Mouse (Mus musculus): ENCODE data around the gene Sucla2.

Sucla2 gene

DNA sequence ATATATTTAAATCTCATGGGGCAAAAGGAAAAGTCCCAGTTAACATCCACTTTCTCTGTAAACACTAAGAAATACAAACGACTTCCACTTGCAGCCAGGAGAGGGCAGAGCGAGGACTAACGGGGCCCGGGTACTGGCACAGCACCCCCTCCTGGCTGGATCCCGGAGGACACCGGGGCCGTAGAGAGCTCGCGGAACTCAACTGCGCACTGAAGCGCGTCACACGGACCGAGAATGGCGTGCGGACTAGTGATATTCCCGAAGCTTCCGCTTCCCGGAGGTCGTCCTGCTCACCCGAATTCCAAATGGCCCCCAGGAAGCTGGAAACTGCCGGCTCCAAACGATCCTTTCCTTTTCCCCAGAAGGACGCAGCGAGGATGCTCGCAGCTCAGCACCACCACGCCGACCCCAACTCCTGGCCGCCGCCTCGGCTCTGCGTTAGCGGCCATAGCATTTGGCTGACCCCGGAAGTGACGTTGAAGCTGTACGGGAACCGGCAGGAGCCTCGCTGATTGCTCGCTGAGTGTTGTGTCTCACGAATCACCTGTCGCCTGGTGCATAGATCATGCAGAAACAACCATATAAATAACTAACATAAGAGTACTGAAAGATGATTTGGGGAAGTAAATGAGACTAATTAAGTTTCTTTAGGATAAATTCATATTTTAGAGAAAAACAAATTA lies at the start of gene Sucla2:
Gene Sucla2 (plus strand): TSS at position 554 of the 683 bp plus-strand sequence.
- peak; percentile 98 for DNase-seq (ENCODE audit: low read depth)

DNA sequence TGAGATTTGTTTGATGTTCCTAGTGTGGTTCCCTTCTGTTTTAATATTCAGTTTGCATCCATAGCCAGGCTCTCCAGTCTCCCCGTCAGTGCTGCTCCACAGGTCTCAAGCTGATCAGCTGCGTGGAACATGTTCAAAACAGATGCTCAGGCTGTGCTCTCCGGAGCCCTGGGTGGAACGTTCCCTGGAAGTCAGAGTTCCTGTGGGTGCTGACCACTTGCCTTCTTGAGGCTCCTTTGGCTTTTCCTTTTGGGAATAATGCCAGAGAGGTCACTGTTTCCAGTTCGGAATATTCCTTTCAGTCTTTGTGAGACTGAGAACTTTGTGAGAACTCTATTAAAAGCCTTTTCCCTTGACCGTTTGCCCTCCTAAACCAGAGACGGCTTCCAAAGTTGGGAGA lies 49.6 kb upstream of the Sucla2 start:
- no peak for DNase-seq (ENCODE audit: low read depth)

DNA sequence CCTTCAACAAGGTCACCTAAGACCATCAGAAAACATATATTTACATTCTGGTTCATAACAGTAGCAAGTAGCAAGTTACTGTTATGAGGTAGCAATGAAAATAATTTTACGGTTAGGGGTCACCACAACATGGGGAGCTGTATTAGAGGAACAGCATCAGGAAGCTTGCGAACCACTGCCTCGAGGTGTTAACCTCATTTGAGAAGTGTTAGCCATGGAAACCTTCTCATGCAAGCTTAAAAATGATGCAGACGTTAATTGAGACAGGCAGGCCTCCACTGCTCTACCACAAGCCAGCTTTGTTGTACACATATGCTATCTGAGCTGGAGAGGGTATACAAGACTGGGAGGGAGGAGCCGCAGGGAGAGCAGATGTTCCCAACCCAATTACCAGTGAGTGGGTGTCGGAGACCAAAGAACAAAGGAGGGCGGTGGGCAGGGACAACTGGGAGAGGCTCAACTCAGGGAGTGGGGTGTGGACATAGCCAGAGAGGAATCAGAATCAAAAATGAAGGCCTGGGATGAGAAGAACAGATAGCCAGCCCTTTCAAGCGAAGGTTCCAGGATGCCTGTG lies 48.7 kb upstream of the Sucla2 start:
- no peak for DNase-seq (ENCODE audit: low read depth)

DNA sequence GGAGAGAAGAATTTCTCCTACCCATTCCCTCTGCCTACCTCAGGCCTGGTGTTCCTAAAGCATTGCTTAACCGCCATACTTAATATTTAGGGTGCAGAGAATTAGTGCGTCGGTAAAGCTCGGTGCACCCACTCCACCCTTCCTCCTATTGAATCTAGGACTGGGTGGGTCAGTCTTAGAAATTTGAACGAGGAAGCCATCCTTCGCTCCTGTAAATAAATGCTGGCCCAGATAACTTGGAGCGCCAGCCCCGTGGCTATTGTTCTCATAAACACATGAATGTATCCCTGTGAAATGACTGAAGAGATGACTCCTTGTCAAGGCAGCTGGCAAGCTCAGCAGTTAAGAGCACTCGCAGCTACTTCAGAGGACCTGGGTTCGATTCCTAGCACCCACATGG lies 48.0 kb upstream of the Sucla2 start:
- DNase-seq (ENCODE audit: low read depth), result no peak

DNA sequence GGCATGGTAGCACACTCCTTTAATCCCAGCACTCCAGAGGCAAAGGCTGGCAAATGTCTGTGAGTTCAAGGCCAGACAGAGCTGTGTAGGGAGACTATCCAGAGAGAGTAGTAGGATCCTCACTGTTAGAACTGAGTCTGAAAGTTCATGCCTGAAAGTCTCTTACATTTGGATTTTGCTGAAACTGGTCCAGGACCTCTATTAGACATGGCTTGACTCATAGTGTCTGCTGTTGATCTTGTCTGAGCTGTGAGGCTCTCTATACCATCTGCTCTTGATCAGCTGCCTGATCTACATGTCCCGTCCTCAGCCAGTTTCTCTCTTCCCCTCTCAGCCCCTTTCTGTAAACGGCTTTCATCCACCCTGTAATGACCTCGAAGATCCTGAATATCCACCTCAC lies 46.8 kb upstream of the Sucla2 start:
- no peak for DNase-seq (ENCODE audit: low read depth)

DNA sequence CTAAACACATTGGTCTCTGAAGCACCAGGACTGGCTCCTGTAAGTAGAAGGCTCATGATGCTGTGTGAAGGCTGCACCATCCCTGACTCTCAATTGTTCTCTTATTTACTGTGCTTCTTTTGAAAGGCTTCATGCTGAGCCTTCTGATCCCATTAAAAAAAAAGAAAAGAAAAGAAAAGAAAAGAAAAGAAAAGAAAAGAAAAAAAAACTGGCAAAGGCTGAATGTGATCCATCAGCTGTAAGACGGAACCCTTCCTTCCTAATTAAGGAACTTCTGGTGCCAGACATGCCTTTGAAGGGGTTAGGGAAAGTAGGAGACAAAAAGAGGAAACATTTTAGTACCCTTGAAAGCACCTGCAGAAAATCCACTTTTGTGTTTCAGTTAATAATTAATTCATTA lies 45.3 kb upstream of the Sucla2 start:
- no peak for DNase-seq (ENCODE audit: low read depth)

DNA sequence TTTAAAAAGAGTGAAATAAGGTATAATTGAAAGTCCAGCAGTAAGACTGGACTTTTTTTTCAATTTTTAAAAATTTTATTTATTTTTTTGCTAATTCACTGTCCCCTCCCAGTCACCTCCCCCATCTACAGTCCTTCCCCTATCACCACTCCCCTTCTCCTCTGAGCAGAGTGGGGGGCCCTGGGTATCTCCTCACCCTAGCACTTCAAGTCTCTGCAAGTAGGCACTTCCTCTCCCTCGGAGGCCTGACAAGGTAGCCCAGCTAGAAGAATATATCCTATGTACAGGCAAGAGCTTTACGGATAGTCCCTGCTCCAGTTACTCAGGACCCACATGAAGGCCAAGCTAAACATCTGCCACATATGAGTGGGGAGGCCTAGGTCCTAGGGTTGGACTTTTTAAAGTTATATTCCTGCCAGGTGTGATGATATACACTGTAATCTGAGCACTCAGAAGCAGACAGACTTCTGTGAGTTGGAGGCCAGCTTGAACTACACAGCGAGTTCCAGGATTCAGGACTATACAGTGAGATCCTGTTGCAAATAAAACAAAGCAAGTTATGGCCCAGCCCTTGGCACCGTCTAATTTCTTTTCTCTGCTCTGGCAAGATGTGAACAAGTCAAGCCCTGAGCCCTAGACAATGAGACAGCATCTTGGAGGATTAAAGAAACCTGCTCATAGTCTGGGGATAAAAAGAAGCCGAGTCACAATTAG lies 41.4 kb upstream of the Sucla2 start:
- no peak for DNase-seq (ENCODE audit: low read depth)

DNA sequence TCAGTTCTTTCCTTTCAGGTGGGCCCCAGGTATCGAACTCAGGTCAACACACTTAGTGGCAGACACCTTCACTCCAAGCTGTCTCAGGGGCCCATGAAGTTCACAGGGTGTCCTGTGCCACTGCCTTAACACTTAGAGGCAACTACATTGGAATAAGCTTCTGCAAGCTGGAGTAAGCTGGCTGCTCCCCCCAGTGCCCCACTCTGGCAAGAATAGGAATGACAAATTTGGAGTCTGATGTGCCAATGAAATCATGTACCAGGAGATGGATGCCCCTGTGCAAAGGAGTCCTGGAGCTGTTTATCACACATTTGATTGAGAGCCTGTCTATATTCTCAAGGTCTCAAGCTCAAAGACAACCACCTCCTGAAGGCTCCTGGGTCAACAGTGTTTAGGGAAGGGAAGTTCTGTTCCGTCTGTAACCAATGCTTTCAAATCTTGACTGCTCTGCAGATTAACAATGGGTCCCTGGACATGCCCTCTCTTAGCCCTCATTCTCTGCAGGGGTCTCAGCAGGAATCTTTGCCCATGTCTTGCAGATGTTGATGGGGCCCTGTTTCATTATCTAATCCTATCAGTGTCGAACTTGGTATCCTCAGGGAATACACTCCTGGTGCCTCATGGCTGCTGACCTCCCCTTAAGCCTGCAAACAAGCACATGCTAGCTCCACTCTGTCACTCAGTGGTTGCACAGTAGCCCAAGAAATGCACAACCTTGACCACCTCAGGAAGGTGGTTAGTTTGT lies 40.6 kb upstream of the Sucla2 start:
- DNase-seq (ENCODE audit: low read depth), result no peak

DNA sequence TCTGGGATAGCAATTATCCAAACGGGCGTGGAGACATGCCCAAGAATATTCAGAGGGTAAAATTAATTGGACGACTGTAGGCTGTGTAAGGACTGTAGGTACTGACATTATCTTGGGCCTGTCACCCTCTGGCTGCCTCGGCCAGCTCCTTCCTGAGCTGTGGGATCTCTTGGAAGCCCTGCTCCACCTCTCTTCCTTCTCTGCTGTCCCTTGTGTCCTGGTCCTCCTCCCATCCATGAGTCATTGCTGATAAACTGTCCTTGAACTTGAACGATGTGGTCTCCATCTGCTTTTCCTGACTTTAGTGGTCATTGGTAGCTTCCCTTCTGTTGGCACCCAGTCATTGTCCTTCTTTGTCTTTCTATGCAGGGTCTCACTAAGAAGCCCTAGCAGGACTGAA lies 38.5 kb upstream of the Sucla2 start:
- DNase-seq (ENCODE audit: low read depth), result no peak

DNA sequence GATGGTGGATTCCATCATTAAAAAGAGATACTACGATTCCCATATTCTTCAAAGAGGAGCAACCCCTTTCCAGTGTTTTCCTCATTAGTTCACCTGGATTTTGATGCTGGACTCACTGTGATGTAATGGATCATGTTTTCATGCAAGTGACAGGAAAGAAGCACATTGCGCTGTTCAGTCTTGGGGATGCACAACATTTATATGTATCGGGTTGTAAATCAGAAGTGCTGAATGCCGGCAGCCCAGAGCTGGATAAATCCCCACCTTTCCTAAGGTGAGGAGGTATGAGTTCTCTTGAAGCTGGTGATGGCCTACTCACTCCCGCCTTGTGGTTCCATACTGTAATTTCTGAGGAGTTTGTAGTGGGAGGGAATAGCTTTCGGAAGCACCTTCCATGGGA lies 31.8 kb upstream of the Sucla2 start:
- DNase-seq (ENCODE audit: low read depth), result no peak

DNA sequence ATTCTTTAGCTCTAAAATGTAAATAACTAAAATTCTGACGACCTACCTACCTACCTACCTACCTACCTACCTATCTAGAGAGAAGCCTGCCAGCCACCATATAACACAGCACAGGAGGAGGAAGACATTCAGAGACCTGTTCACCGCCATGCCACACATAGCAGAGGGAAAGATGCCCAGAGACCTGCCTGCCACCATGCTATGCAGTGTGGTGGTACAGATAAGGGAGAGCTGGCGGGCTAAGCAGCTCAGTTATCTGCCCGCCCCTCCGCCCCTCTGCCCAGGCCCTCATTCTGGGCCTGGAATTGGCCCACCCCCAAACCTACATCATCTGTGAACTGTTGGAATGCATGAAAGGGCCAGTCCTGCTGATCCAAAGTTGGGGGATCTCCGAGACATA lies 31.0 kb upstream of the Sucla2 start:
- no peak for DNase-seq (ENCODE audit: low read depth)

DNA sequence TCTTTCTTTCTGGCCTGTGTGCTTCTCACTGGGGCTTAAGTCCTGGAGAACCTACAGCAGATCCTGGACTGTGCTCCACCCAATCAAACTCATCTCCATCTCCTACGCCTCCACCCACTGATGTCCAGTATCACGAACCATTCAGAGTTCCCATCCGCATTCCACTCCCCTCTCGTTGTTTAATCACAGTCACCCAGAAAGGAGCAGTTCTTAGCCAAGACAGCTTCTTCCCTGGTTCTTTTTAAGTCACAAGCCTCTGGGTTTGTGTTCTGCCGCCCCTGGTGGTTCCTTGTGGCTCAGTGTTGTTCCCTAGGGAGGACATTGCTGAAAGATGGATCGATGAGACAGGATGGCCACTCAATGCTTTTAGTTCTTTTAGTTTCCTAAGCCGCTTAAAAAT lies 29.4 kb upstream of the Sucla2 start:
- DNase-seq (ENCODE audit: low read depth), result no peak

DNA sequence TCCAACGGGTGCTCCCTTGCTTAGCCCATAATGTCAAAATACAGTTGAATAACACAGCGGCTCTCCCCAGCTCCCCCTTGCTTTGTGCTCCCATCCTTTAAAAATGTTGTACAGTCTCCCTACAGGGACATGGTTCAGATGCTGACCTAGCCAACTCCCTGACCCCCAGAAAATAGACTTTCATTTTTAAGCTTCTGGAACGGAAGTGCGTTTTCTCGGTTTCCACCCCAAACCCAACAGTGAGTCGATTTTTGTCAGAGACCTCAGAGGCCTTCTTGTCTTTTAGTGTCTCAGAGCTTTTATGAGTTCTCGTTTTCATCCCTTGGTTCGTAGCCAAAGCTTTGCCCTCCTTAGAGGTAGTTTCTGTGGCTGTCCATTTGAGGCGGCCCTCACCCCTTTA lies 23.8 kb upstream of the Sucla2 start:
- DNase-seq (ENCODE audit: low read depth), result no peak

DNA sequence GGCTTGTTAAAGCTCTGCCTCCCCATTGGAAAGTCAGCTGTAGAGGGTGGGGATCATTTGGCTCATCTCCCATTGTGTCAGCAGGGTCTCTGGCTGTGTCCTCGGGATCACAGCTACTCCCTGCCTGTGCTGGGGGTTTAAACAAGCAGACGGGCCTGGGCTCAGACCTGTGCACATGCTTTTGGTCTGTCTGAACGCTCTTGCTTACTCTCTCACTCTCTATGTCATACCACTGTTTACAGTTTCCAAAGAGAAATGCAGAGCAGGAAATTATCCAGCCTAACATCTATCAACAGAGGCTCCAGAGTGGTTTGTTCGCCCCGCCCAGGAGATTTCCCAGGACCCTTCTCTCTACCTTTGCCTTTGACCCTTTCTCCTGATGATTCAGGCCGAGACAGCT lies 23.4 kb upstream of the Sucla2 start:
- DNase-seq (ENCODE audit: low read depth), result no peak

DNA sequence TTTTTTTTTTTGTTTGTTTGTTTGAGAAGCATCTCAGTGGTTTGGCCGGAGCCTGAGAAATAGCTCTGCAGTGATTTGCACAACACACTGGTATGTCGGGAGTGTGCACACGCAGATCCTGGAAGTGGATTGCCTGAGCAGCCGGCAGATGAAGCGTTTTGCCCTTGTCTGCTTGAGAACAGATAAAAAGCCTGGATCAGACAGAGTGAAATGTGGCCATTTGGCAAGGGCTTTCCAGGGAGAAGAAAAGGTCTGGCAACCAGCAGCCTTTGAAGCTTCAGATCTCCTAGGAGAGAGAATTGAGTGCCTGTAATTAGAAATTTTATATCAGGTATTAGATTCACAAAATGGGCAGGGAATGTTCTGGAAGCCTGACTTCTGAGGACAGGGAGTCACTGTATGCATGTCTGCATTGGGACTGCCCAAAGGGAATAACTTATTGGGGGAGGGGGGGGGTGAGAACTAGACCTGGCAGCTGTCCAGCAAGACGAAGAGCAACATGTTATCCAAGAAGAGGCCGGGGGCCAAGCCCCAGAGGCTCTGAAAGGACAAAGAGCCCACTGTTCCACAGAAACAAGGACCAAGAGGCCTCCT lies 22.4 kb upstream of the Sucla2 start:
- DNase-seq (ENCODE audit: low read depth), result no peak

DNA sequence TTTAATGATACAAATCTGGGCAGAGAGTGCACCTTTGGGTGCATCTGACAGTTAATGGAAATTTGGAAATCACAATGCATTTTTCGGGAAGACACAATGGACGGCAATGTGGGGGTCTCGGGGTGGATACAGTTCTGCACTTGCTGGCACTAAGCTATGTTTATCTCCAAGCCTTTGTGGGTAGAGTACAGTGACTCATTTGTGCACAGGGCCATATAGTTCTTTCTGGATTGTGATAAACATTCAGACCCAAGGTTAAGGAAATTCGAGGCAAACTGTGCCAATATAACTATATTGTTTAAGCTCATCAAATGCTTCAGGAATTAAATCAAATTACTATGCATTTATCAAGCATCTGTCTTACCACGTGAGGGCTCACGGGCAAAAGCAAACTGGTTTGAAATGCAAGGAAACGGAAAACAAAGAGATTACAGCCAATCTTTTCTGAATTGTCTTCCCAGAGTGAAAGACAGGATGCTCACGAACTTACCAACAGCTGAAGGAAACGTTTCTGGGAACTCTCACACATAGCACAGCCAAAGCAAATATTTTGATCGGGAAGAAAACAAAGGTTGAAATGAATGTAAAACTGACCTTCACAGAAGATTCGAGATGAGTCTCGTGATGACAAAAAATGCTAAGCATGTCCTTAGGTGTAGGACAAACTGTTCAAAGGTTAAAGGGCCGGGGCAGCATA lies 21.7 kb upstream of the Sucla2 start:
- DNase-seq (ENCODE audit: low read depth), result no peak

DNA sequence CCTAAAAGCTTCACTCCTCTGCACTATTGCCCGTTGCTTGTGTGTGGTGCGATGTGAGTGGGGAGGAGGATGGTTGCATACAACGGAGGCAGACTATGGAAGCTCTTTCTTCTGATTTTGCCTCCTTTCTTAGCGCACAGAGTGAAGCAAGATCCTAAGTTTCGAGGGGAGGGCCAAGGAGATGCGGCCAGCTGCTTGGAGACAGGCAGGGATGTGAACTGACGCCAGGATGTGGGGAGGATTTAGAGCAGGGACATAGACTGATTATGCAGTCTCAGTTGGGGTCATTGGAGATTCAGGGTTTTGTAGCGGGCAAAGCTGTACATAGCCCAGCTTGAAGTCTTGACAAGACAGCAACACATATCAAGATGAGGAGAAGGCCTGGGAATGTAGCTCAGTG lies 18.8 kb upstream of the Sucla2 start:
- no peak for DNase-seq (ENCODE audit: low read depth)

DNA sequence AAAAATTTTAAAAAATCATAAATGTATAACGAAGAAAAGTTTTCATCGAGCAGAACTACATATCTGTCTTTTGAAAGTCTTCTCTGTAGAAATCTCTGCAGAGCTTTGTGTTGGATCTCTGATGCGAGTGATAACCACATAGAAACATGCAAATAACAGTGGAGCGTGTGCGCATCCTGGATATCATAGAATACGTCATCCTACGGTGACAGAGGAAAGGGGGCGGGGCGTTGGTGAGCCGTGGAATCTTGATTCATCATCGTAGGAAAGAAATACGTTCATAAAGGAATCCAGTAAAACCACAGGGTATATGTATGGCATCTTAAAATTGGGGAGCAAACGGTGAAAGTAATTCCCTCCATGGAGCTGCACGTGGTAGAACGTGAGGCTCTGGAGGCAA lies 17.9 kb upstream of the Sucla2 start:
- DNase-seq (ENCODE audit: low read depth), result peak; percentile 75

DNA sequence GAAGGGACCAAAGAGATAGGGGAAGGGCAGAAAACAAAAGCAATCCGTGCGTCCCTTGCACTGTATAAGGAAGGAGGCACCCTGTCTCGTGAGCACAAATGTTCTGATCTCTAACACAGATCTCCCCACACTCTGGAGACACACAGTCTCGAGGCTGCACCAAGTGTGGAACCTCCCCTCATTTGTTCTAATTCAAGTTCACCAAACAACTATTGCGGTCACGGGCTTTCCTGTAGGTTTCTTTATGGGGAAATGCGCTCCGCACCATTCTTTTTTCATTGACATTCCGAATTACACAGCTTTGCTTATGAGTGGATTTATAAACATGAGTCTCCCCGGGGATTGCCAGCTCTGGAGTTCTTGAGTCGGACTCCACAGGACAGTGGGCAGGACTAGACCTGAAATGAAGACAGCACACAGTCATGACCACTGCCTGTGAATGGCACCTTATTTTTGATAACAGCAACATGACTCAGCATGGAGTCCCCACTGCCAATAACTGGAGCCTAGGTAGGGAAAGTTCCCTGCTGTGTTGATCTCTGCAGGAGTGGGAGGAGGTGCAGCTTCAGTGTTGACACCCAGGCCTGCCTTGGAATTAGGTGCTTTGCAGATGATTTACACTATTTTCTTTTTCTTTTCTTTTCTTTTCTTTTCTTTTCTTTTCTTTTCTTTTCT lies 17.3 kb upstream of the Sucla2 start:
- DNase-seq (ENCODE audit: low read depth), result peak; percentile 57

DNA sequence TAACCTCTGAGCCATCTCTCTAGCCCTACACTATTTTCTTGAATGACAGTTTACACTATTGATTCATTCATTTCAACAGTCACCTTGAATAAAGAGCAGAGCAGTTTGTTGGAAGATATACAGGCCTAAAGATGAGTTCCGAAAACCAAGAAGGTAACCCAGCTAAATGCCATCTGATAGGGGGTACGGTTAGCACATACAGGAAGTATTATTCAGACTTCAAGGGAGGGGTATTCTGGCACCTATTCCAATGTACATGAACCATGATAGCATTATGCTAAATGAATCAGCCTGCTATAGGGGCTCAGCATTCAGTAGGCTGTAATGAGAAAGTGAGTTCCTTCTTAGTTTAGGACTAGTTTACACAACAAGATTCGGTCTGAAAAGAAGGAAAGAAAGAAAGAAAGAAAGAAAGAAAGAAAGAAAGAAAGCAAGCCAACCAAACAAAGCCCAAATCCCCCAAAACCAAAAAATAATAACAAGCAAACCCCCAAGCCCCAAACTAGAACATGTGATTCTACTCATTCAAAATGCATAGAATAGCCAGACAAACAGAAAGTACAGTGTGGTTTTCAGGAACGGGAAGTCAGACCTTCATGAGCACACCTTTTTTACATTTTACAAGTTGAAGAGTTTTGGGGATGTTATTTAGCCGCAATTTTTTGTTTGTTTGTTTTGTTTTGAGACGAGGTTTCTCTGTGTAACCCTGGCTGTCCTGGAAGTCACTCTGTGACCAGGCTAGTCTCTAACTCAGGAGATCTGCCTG lies 16.3 kb upstream of the Sucla2 start:
- peak; percentile 23 for DNase-seq (ENCODE audit: low read depth)
